Mouse (Mus musculus) fat pad, adult 2 months (tissue): ENCODE data around the gene Lgalsl.

ENCODE experiments used
- DNase-seq: peaks from one replicate; pipeline ENCODE4 v3.0.0-alpha.2; 2011; ENCODE audit warnings: low read depth, low spot score; ENCODE audit errors: extremely low read depth

The Lgalsl gene

DNA sequence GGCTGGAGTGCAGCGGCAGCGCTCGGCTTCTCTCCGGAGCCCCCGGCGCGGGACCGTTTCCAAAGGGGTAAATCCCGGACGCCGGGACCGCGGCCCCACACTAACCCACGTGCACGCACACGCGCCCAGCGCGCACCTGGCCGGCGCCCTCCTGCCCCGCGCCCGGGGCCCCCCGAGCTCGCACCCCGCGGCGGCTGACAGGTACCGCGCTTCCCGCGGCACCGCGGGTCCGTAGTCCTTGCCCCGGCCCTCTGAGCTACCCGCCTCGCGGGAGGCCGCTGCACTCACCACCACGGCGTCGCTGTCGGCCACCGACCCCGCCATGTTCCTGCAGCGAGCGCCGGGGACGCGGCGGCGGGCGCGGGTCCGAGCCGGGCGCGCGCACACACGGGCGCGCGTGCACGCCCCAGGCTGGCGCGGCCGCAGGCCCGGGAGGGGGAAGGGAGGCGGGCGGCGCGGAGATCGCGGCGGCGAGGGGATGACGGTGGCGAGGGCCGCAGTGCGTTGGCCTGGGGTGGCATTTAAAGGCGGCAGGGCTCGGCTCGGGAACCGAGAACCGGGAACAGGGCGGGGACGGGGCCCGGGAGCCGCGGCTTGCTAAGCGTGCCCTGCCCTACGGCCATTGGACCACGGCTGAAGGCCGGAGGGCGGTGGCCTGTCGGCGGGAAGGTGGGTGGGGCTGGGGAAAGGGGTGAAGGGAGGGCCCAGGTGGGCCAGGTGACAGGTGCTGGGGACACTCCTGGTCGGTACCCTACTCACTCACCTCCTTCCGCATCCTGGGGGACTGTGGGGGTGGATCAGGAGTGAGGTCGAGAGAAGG, at the start of gene Lgalsl:
TSS of gene Lgalsl (minus strand) at position 371 of the 820 bp plus-strand sequence.
- no peak for DNase-seq

DNA sequence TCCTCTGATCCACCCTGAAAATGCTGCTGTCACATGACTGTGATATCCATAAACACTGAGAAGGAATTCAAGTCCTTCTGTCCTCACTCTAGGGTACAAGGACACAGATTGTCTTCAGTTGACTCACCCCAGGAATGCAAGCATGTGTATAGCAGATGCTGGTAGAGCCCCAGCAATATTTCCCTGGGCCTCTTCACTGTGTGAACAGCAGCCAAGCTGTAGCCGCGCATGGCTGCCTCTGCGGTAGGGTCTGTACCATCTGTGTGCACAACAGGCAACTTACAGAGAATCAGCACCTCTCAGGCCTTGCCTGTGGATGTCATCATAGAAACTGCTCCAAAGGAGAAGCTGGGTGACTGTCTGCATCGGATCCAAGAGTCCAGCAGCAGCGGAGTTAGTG, 47.8 kb upstream of the Lgalsl start:
- DNase-seq: no peak

- DNase-seq: no peak
Measured at GRCm38 (mm10) chr11:20877578-20878096, 46.8 kb upstream of the Lgalsl start.

- DNase-seq: no peak
Measured at GRCm38 (mm10) chr11:20873386-20873785, 42.5 kb upstream of the Lgalsl start.

DNA sequence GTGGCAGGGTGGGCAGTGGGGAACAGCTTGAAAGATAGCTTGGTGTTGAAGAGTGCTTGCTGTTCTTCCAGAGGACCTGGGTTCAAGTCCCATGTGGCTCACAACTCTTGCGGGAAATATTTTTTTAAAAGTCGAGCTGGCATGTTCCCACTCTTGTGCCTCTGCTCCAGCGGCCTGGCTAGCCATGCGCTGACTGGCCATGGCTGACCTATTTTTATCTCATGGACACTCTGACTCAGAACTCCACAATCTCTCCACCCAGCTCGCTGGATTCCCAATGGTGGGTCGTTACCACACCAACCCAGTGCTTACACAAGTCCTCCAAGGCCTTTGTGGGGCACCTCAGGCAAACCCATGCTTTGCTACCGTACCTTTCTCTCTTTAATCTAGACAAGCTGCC, 42.1 kb upstream of the Lgalsl start:
- DNase-seq: no peak

DNA sequence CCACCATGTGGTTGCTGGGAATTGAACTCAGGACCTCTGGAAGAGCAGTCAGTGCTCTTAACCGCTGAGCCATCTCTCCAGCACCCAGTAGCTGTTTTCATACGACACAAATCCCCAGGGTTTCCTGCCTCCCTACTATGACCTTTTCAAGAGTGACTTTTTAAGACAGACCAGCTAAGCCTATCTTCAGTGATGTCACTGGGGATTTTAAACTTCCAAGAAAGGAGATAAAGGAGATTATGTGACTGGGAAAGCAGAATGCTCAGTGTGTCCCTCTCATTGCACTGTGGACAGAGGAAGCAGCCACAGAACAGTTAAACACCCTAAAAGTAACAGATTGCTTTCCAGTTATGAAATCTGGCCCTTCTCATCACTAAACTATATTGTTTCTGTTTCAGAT, 41.6 kb upstream of the Lgalsl start:
- DNase-seq: no peak

DNA sequence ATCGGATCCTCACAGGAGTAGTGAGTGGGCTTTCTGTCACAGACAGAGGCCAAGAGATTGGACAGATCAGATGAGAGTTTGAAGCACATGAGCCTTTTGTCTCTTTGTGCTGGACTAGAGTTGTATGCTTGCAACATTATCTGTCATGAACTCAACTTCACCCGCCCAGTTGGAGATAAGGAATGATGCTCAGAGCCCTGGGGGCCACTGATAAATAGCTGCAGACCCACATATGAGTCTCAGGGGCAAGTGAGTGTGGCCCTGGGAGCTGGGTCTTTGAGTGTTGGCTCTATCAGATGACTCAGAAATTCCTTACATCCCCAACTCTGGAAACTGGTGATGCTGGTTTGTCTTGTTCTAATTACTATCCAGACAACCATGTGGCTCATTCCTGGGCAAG, 39.1 kb upstream of the Lgalsl start:
- no peak for DNase-seq

GRCm38 (mm10) chr11:20865450-20865849, 34.6 kb upstream of the Lgalsl start:
- DNase-seq: peak; percentile 37

DNA sequence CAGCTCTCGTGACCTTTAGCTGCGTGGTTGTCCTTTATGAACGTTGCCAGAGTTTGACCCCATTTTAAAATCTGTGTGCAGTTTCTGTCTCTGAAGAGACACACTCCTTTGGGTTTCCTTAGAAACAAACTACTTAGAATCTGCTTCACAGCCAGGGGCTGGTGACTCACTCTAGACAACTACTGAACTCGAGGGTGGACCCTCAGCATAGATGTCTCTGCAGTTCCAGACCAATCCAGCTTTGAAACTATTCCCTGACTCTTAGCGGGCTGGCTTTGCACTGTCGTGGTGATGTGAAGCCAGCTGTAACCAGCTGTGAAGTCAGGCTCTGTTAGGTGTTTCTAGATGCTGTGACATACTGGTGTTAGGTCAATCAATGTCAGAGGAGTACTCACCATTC, 33.8 kb upstream of the Lgalsl start:
- no peak for DNase-seq

DNA sequence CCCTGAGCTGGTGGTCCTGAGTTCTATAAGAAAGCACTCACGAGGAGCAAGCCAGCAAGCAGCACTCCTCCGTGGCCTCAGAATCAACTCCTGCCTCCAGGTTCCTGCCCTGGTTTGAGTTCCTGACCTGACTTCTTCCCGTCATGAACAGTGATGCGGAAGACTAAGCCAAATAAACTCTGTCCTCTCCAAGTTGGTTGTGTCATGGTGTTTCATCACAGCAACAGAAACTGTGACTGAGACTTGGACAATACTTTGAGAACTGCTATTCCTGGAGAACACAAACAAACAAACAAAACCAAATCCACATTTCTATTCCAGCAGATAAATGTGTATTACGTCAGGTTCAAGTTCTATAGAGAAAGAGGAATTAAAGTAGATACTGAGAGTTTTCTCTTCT, 31.2 kb upstream of the Lgalsl start:
- no peak for DNase-seq

- no peak for DNase-seq
Measured at GRCm38 (mm10) chr11:20860351-20860750, 29.5 kb upstream of the Lgalsl start.

- no peak for DNase-seq
Measured at GRCm38 (mm10) chr11:20859858-20860257, 29.0 kb upstream of the Lgalsl start.

DNA sequence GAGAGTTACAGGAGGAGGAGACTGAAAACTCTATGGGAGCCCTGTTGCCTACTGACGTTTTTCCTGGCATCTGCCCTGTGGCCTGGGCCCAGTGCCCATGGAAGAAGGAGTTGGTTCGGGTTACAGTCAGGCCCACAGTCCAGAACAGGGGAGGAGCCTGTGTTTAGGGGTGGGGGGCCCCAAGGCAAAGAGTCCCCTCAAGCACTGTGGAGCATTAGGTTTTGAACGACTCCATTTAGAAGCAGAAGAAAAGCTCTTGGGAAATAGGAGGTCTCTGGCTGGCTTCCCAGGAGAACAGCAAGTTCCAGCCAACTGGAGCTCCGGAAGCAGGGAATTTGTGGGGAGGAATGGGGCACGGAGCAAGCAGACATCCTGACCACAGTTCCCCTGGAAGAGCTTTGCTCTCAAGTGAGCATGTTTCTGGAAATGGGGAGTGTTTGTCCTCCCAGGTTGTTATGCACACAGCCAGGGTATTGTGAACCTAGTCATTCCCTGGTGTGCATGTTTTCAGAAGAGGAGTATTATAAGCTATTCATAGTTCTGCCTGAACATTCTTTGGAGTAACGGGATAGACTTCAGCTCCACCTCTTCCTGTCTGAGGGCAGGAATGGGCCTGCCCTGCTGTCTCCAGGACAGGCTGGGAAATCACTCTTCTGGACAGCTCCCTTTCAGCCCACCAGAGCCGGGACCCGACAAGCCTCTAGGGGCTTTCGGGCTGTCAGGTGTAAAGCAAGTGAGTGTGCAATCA, 28.2 kb upstream of the Lgalsl start:
- DNase-seq: peak; percentile 86

DNA sequence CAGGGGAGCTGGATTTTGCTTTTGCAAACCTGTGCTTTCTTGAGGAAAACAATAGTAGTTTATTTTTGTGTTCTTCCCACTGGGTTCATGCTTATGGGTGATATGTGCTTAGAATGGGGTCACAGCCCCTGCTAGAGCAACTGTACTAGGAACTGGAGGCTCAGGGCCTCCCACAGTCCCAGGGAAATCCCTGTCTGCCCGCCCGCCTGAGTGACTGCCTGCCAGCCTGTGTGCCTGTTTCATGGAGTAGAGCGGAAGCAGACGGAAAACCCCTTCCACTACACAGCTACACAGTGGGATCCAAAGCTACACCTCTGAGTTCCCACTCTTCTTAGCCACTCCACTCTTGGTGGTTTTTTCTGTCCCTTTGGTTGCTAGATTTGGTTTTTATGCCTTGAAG, 27.1 kb upstream of the Lgalsl start:
- DNase-seq: no peak

- no peak for DNase-seq
Measured at GRCm38 (mm10) chr11:20854032-20854741, 23.3 kb upstream of the Lgalsl start.

DNA sequence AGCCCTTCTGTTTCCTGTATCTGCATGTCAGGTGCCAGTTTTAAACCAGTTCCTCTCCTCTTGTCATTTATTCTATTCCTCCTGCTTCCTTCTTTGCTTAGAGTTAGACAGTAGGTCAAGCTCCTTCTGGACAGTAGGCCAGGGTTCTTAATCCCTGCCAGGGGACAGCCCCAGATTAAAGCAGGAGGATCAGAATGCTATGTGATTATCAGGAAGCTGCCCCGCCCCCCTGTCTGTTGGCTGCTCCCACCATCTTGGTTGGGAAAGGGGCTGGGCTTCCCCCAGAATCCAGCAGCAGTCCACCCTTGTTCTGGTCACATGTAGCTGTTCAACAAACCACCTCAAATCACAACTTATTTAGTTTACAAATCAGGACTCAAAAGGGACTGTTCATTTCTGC, 19.3 kb upstream of the Lgalsl start:
- no peak for DNase-seq

GRCm38 (mm10) chr11:20849403-20849802, 18.5 kb upstream of the Lgalsl start:
- no peak for DNase-seq

DNA sequence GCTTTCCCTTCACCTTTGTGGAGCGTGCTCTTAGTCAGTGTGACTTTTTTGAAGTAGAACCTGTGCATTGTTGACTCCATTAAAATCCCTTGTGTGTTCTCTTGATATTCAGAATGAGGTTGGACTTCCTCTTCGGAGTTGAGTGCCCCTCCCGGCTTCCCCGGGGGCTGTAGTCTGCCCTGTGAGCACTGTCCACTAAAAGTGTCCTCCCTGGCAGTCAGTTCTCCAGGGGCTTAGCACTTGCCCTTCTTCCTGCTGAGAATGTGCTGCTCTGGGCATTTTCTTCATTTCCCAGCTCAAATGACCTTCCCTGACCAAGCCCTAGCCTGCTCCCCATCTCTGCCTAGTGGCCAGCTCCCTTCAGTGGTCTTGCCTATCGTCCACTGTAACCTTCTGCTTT, 6.5 kb upstream of the Lgalsl start:
- DNase-seq: no peak

DNA sequence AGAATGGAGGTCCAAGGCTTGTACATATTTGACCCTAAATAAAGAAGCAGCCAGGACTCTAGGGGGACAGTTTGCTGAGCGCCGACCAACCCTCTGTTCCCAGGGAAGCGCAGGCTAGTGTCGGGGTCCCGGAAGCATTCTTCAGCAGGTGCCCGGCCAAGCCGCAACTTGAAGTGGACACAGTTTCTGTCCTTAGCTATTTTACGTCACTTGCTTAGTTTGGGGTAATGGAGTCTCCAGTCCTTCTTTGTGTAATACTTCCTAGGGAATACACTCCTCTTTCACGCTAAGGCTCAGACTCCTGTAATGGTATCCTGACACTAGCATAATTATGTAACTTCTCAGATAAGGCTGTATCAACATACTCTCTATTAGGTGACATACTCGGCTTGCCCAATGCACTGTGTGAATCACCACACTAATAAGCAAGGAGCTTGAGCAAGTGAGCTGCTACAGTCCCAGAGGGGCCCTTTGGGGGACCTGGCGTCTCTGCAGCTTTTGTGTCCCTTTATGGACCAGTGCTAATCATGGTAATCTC, 813 bp upstream of the Lgalsl start:
- DNase-seq: no peak

DNA sequence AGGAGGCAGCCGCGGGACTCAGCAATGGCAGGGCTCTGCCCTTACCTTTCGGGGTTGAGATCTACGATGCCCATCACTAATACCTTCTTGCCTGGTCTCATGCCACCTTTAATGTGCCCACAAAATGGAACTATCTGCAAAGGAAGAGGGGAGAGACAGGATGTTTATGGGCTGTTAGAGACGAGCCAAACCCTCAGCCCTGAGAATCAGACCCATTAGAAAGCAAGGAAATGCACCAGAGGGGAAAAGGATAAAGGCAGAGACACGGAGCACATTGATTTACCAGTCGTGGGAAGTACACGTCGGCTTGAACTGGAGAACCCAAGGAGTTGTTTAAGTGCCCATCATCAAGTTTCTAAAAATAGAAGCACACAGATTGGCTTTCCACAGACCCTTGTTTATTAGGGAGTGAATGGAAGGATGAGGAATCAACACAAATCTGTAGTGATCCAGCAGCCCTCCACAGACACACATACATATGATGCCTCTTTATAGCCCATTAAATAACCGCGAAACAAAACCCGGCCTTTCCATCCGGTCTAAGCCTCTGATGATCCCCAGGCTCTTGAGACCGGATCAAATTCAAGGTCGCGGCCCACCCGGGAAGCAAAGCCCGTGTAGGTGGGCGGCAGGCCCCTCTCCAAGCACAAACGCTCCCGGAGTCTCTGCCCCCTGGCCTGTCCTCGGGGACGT, 717 bp downstream of the Lgalsl start:
- no peak for DNase-seq
